Mouse (Mus musculus) C2C12 (cell line): ENCODE results near the gene Gm29797.

Experiments used
- CEBPB ChIP-seq: IDR thresholded peaks from one replicate; pipeline ENCODE4 v1.6.1; 2011; ENCODE audit warnings: low read depth, mild to moderate bottlenecking, control low read depth, moderate library complexity
- CTCF ChIP-seq: IDR thresholded peaks from one replicate; pipeline ENCODE4 v1.5.1; 2011; ENCODE audit not compliant: control insufficient read depth, insufficient read depth, insufficient read length
- MAX ChIP-seq: IDR thresholded peaks from one replicate; pipeline ENCODE4 v1.6.1; 2011; ENCODE audit warnings: mild to moderate bottlenecking, control low read depth

DNA sequence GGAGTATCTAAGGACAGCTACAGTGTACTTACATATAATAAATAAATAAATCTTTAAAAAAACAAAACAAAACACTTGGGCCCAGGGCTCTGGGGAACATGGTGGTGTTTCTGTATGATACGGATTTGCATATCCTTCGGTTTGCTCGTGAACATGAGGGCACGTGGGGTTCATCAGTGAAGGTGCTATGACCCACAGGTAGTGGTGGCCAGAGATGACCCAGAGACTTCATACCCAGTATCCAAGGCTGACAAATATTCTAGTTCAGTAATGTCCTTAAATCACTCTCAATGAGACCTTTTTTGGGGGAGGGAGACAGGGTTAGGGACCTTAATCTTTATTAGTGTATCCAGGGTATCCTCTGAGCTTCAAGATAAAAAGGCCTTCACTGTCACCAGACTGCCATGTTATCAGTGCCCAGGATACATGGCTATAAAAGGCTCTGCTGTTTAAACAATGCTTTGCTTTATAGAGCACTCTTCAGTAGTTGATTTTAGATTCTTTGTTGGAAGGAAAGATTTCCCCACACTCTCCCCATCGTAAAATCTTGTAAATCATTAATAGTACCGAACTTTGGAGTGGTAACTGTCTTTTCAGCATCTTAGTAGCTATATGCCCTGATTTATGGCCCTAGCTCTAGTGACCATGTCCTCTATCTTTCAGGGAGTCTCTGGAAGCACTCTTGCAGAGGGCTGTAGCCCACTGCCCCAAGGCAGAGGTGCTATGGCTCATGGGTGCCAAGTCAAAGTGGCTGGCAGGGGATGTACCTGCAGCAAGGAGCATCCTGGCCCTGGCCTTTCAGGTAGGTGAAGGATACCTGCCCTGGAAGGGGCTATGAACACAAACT is 10.0 kb upstream of the Gm29797 start:
- TF ChIP-seq CTCF, result no peak
- TF ChIP-seq MAX, result no peak
- no peak for TF ChIP-seq CEBPB
